Mouse (Mus musculus) embryonic facial prominence, embryonic 14.5 days (tissue): Measurements from ENCODE around the gene Eif4a1. TPM values are rescaled to one million over a fixed set of nuclear protein-coding genes. Genes with fewer than 3 reads are reported as not detected.
A peak's percentile ranks its signal among the peaks of the same experiment; 100 is the strongest.

Experiments
- ATAC-seq: fragments of 200-750 bp; cut with Nextera tagmentation; 2 replicates; pipeline ENCODE4 v1.8.0; 2017; ENCODE audit warnings: low read depth, moderate number of reproducible peaks, moderate TSS enrichment
- DNase-seq: peaks from one replicate; pipeline ENCODE4 v3.0.0-alpha.2; 2015; ENCODE audit warnings: low spot score
- H3K27ac ChIP-seq: fragments of 300-500 bp; sonication (generic); replicated peaks from 2 replicates; pipeline ENCODE4 v1.5.1; 2014; ENCODE audit warnings: low read depth, mild to moderate bottlenecking, low read length, moderate library complexity
- H3K27me3 ChIP-seq: fragments of 300-500 bp; sonication (generic); replicated peaks from 2 replicates; pipeline ENCODE4 v1.6.1; 2014; ENCODE audit warnings: low read length; ENCODE audit not compliant: control insufficient read depth, insufficient read depth
- H3K36me3 ChIP-seq: fragments of 300-500 bp; sonication (generic); 2 replicates; pipeline ENCODE4 v1.6.1; 2014; ENCODE audit warnings: low read length, mixed read lengths; ENCODE audit not compliant: control insufficient read depth, insufficient read depth
- H3K4me1 ChIP-seq: fragments of 300-500 bp; sonication (generic); 2 replicates; pipeline ENCODE4 v1.6.1; 2014; ENCODE audit warnings: antibody characterized with exemption, low read length; ENCODE audit not compliant: control insufficient read depth, insufficient read depth
- H3K4me2 ChIP-seq: fragments of 300-500 bp; sonication (generic); 2 replicates; pipeline ENCODE4 v1.6.1; 2014; ENCODE audit warnings: low read depth, mild to moderate bottlenecking, low read length, moderate library complexity, mixed read lengths
- H3K4me3 ChIP-seq: fragments of 300-500 bp; sonication (generic); 2 replicates; pipeline ENCODE4 v1.5.1; 2014; ENCODE audit warnings: low read depth, mild to moderate bottlenecking, low read length
- H3K9ac ChIP-seq: fragments of 300-500 bp; sonication (generic); 2 replicates; pipeline ENCODE4 v1.6.1; 2014; ENCODE audit warnings: low read depth, mild to moderate bottlenecking, low read length, moderate library complexity, mixed read lengths
- H3K9me3 ChIP-seq: fragments of 300-500 bp; sonication (generic); 2 replicates; pipeline ENCODE4 v1.6.1; 2016; ENCODE audit warnings: low read length; ENCODE audit not compliant: control insufficient read depth
- WGBS: fragments of 180-500 bp; shearing (Covaris S2); extraction: QIAGEN DNeasy Blood & Tissue Kit; methylation state at CpG from one replicate; pipeline ENCODE4 v1.1.7; 2014; 5-methylcytosine and 5-hydroxymethylcytosine counted together
- polyA plus RNA-seq: library from polyadenylated mRNA; unstranded; fragments of >200 nt; fragmentation: Nextera tagmentation; extraction: Ambion mirVana; gene quantifications from 2 replicates; pipeline ENCODE4 v1.2.1, GENCODE M21; 2014

Gene Eif4a1
- polyA plus RNA-seq, 1 experiment from 2014 or later, result 525 TPM

- Histone ChIP-seq H3K9ac (peak overlapping the region; percentile 75), H3K4me1 (peaks cover 7% of the 10 kb centered on the region), H3K9me3 (no peaks in the 10 kb centered on the region), H3K27ac (peak overlapping the region; percentile 93), H3K36me3 (peaks cover 60% of the 10 kb centered on the region), H3K4me2 (peak overlapping the region; percentile 56), H3K27me3 (no peaks in the 10 kb centered on the region), H3K4me3 (peak overlapping the region; percentile 57)
- DNase-seq, result no peak
- 55% methylated on average over 13 of the region's 13 CpGs for WGBS
- ATAC-seq, result no peak
These were observed 9.1 kb downstream of the Eif4a1 start for GRCm38 (mm10) chr11:69662967-69663671.

- peak within 1 kb of the TSS; percentile 75 for H3K9ac ChIP-seq
- no peaks in the 10 kb centered on the region for H3K9me3 ChIP-seq
- WGBS, result under 1% methylated on average over 48 of the region's 48 CpGs
- no peaks in the 10 kb centered on the region for H3K27me3 ChIP-seq
- ATAC-seq, result peak; percentile 95
- H3K36me3 ChIP-seq, result peaks cover 60% of the 10 kb centered on the region
- peak; percentile 99 for DNase-seq
- H3K4me3 ChIP-seq, result peak within 1 kb of the TSS; percentile 57
- peak within 1 kb of the TSS; percentile 93 for H3K27ac ChIP-seq
- peaks cover 7% of the 10 kb centered on the region for H3K4me1 ChIP-seq
- H3K4me2 ChIP-seq, result peak within 1 kb of the TSS; percentile 56
These were observed 9.8 kb downstream of the Eif4a1 start, which contains the start of gene Mpdu1 for GRCm38 (mm10) chr11:69662213-69662966. Mpdu1 (minus strand) TSS chr11:69662642.

GRCm38 (mm10) chr11:69661221-69661881 lies 10.9 kb downstream of the Eif4a1 start:
- H3K9me3 ChIP-seq, result no peaks in the 10 kb centered on the region
- 84% methylated on average over 3 of the region's 3 CpGs for WGBS
- no peak for ATAC-seq
- H3K27me3 ChIP-seq, result no peaks in the 10 kb centered on the region
- H3K4me2 ChIP-seq, result peak overlapping the region; percentile 56
- peak overlapping the region; percentile 75 for H3K9ac ChIP-seq
- H3K36me3 ChIP-seq, result peaks cover 62% of the 10 kb centered on the region
- no peak for DNase-seq
- H3K4me3 ChIP-seq, result peak overlapping the region; percentile 57
- peaks cover 7% of the 10 kb centered on the region for H3K4me1 ChIP-seq
- H3K27ac ChIP-seq, result peak overlapping the region; percentile 93

GRCm38 (mm10) chr11:69657462-69657881 lies 14.8 kb downstream of the Eif4a1 start:
- Histone ChIP-seq H3K27ac (no peak overlapping the region), H3K36me3 (peaks cover 54% of the 10 kb centered on the region)

GRCm38 (mm10) chr11:69656617-69657461 lies 15.4 kb downstream of the Eif4a1 start:
- Histone ChIP-seq H3K27me3 (no peaks in the 10 kb centered on the region), H3K9ac (peak overlapping the region; percentile 19; the same call in 1 of the 2 replicates), H3K4me3 (no peak overlapping the region), H3K4me1 (no peaks in the 10 kb centered on the region), H3K27ac (peak overlapping the region; percentile 65), H3K36me3 (peaks cover 61% of the 10 kb centered on the region), H3K4me2 (peak overlapping the region; percentile 19; the same call in 1 of the 2 replicates), H3K9me3 (no peaks in the 10 kb centered on the region)
- WGBS, result 75% methylated on average over 10 of the region's 10 CpGs
- DNase-seq (peak; percentile 76), ATAC-seq (no peak)

More at GRCm38 (mm10) chr11:69657462-69657881, 14.8 kb downstream of the Eif4a1 start:
- ATAC-seq (no peak), DNase-seq (no peak)
- H3K9me3 ChIP-seq, result no peaks in the 10 kb centered on the region
- no peak overlapping the region for H3K4me2 ChIP-seq
- no peak overlapping the region for H3K4me3 ChIP-seq
- 80% methylated on average over 15 of the region's 15 CpGs for WGBS
- H3K9ac ChIP-seq, result no peak overlapping the region
- no peaks in the 10 kb centered on the region for H3K4me1 ChIP-seq
- no peaks in the 10 kb centered on the region for H3K27me3 ChIP-seq

- 47% methylated on average over 5 of the region's 5 CpGs for whole genome bisulfite sequencing
- H3K9ac ChIP-seq, result 0 out of 2 replicates have a peak overlapping the region, but pooled peaks have one; percentile 19
- no peak for ATAC-seq
- no peak overlapping the region for H3K4me3 ChIP-seq
- no peak overlapping the region for H3K27ac ChIP-seq
- DNase-seq, result no peak
- H3K4me2 ChIP-seq, result peak overlapping the region; percentile 19; the same call in 1 of the 2 replicates
- H3K36me3 ChIP-seq, result peaks cover 68% of the 10 kb centered on the region
- H3K4me1 ChIP-seq, result no peaks in the 10 kb centered on the region
- H3K27me3 ChIP-seq, result no peaks in the 10 kb centered on the region
- no peaks in the 10 kb centered on the region for H3K9me3 ChIP-seq
These were observed 16.2 kb downstream of the Eif4a1 start for GRCm38 (mm10) chr11:69656065-69656455.

GRCm38 (mm10) chr11:69655264-69656064 lies 16.8 kb downstream of the Eif4a1 start, which contains the start of gene Sox15:
Sox15 (plus strand) TSS chr11:69655314.
- Histone ChIP-seq H3K4me2 (peak within 1 kb of the TSS; percentile 36), H3K9ac (peak within 1 kb of the TSS; percentile 19; the same call in 1 of the 2 replicates), H3K9me3 (no peaks in the 10 kb centered on the region), H3K4me3 (no peak within 1 kb of the TSS), H3K36me3 (peaks cover 74% of the 10 kb centered on the region), H3K4me1 (no peaks in the 10 kb centered on the region), H3K27me3 (no peaks in the 10 kb centered on the region), H3K27ac (peak within 1 kb of the TSS; percentile 49; the same call in 1 of the 2 replicates)
- ATAC-seq (peak; percentile 74; the same call in 1 of the 2 replicates), DNase-seq (peak; percentile 85)
- 22% methylated on average over 29 of the region's 34 CpGs for WGBS
